25 mouse cellular contexts compared by ENCODE assay signal in genomic region chr17:12468745-12469144, GRCm38 (mm10). TPM values are rescaled to one million over a fixed set of nuclear protein-coding genes. Genes with fewer than 3 reads are reported as not detected.
DNase-seq lines count a peak whose midpoint lies in the region; ATAC-seq lines count a peak whose summit lies in the region.
"Had no signal": no experiment of that assay in that cellular context is flagged by ENCODE, and none has a peak within 500 bp of the region (broad histone marks: within the 10 kb centered on the region; RNA-seq: fewer than 3 reads in every experiment).

No protein-coding gene starts in this region.

- H3K27me3 ChIP-seq in megakaryocyte, embryonic 14.5 days (replicated peaks): no peaks in the 10 kb centered on the region
- no peaks in the 10 kb centered on the region for H3K27me3 ChIP-seq in heart, embryonic 11.5 days (ENCODE audit: control insufficient read depth, insufficient read depth, low read length)
- H3K27me3 ChIP-seq in hindbrain, embryonic 11.5 days (ENCODE audit: control insufficient read depth, insufficient read depth, low read length): no peaks in the 10 kb centered on the region
- H3K27me3 ChIP-seq: embryonic facial prominence, embryonic 12.5 days; forebrain, embryonic 13.5 days; forebrain, embryonic 15.5 days had no signal

- peak; percentile 59 for DNase-seq in 416B (ENCODE audit: low read depth)
- DNase-seq in left cerebral cortex, adult 8-10 months (ENCODE audit: low spot score in 2 of 2): no peak
- DNase-seq in hindbrain, embryonic 11.5 days (ENCODE audit: low spot score): no peak
- DNase-seq: adrenal gland, adult 8-10 months; adrenal gland, postnatal 14 days; adrenal gland, postnatal 36 days; cerebellum, adult 11-12 months; cerebellum, adult 2 months; cerebellum, adult 9-10 months; cerebellum, postnatal 10 days; cerebellum, postnatal 36 days; forebrain, postnatal 0 days had no signal

- H3K4me1 ChIP-seq in megakaryocyte, embryonic 14.5 days: peaks cover 53% of the 10 kb centered on the region
- no peaks in the 10 kb centered on the region for H3K4me1 ChIP-seq in heart, embryonic 11.5 days (ENCODE audit: control insufficient read depth, insufficient read depth, low read length)
- no peaks in the 10 kb centered on the region for H3K4me1 ChIP-seq in hindbrain, embryonic 11.5 days (replicated peaks; ENCODE audit: control insufficient read depth, insufficient read depth, low read length)
- H3K4me1 ChIP-seq: embryonic facial prominence, embryonic 10.5 days; embryonic facial prominence, embryonic 12.5 days; forebrain, embryonic 13.5 days; forebrain, embryonic 15.5 days had no signal

- no peak overlapping the region for H3K4me2 ChIP-seq in heart, embryonic 11.5 days
- no peak overlapping the region for H3K4me2 ChIP-seq in hindbrain, embryonic 11.5 days (replicated peaks; ENCODE audit: low read depth, low read length)
- H3K4me2 ChIP-seq: embryonic facial prominence, embryonic 12.5 days; forebrain, embryonic 13.5 days; forebrain, embryonic 15.5 days had no signal

- no peak overlapping the region for H3K9ac ChIP-seq in heart, embryonic 11.5 days (ENCODE audit: low read depth, low read length)
- H3K9ac ChIP-seq in hindbrain, embryonic 11.5 days (ENCODE audit: low read depth, low read length): no peak overlapping the region
- H3K9ac ChIP-seq: embryonic facial prominence, embryonic 12.5 days; forebrain, embryonic 13.5 days; forebrain, embryonic 15.5 days; forebrain, postnatal 0 days had no signal

- H3K27ac ChIP-seq in heart, embryonic 11.5 days (ENCODE audit: low read depth, low read length): no peak overlapping the region
- H3K27ac ChIP-seq in hindbrain, embryonic 11.5 days (ENCODE audit: low read depth, low read length): no peak overlapping the region
- H3K27ac ChIP-seq: embryonic facial prominence, embryonic 10.5 days; embryonic facial prominence, embryonic 12.5 days; forebrain, embryonic 13.5 days; forebrain, embryonic 15.5 days had no signal

- H3K36me3 ChIP-seq in megakaryocyte, embryonic 14.5 days (replicated peaks; ENCODE audit: low read length): no peaks in the 10 kb centered on the region
- H3K36me3 ChIP-seq in heart, embryonic 11.5 days (ENCODE audit: control insufficient read depth, insufficient read depth, low read length): no peaks in the 10 kb centered on the region
- no peaks in the 10 kb centered on the region for H3K36me3 ChIP-seq in hindbrain, embryonic 11.5 days (ENCODE audit: control insufficient read depth, insufficient read depth, low read length)
- H3K36me3 ChIP-seq: embryonic facial prominence, embryonic 10.5 days; embryonic facial prominence, embryonic 12.5 days; forebrain, embryonic 15.5 days; G1E had no signal

- peaks cover 11% of the 10 kb centered on the region for H3K9me3 ChIP-seq in megakaryocyte, embryonic 14.5 days
- H3K9me3 ChIP-seq in heart, embryonic 11.5 days (replicated peaks; ENCODE audit: control insufficient read depth, low read length): no peaks in the 10 kb centered on the region
- no peaks in the 10 kb centered on the region for H3K9me3 ChIP-seq in hindbrain, embryonic 11.5 days (ENCODE audit: control insufficient read depth, low read length)
- H3K9me3 ChIP-seq: embryonic facial prominence, embryonic 10.5 days; embryonic facial prominence, embryonic 12.5 days; forebrain, embryonic 13.5 days; forebrain, embryonic 15.5 days; G1E had no signal

- peak; percentile 72 for ATAC-seq in granulocyte monocyte progenitor cell, adult 5-6 weeks (replicated peaks; ENCODE audit: poor library complexity, severe bottlenecking)
- ATAC-seq in megakaryocyte-erythroid progenitor cell, adult 5-6 weeks (replicated peaks; ENCODE audit: low FRiP score, low TSS enrichment, poor library complexity, severe bottlenecking): 0 out of 2 replicates have a peak, but pooled peaks have one; percentile 30
- ATAC-seq in heart, embryonic 11.5 days (replicated peaks; ENCODE audit: insufficient number of reproducible peaks, low FRiP score, low TSS enrichment): no peak
- ATAC-seq in hindbrain, embryonic 11.5 days (ENCODE audit: low FRiP score): no peak
- ATAC-seq: activated CD4-positive, CD25-positive, alpha-beta regulatory T cell, adult 4 months; CD4-positive, CD25-positive, alpha-beta regulatory T cell, adult 4 months; forebrain, embryonic 13.5 days; forebrain, embryonic 15.5 days; forebrain, postnatal 0 days; Patski had no signal

- peak overlapping the region; percentile 4 for H3K4me3 ChIP-seq in megakaryocyte, embryonic 14.5 days (replicated peaks)
- H3K4me3 ChIP-seq in heart, embryonic 11.5 days (ENCODE audit: low read depth, low read length): no peak overlapping the region
- H3K4me3 ChIP-seq in hindbrain, embryonic 11.5 days (ENCODE audit: low read depth, low read length): no peak overlapping the region
- H3K4me3 ChIP-seq: embryonic facial prominence, embryonic 10.5 days; embryonic facial prominence, embryonic 12.5 days; forebrain, embryonic 13.5 days; forebrain, embryonic 15.5 days had no signal

- WGBS in heart, embryonic 11.5 days (ENCODE audit: insufficient replicate concordance): 69% methylated on average over 5 of the region's 5 CpGs
- WGBS in hindbrain, embryonic 11.5 days: 85% methylated on average over 5 of the region's 5 CpGs

RNA-seq across cellular contexts. Expression of gene Slc22a3, which starts 38.8 kb away (rescaled TPM):
- total RNA-seq in granulocyte monocyte progenitor cell, adult 5-6 weeks (2014; fragmentation: Nextera tagmentation): 5.5 and 9.1 TPM in 2 replicates
- total RNA-seq in granulocyte monocyte progenitor cell, adult 5-6 weeks (2017): 2.2 and 2.6 TPM in 2 replicates
- 0.66 and 1.0 TPM in 2 replicates for polyA plus RNA-seq in megakaryocyte, embryonic 14.5 days (2012; ENCODE audit: insufficient read depth, low replicate concordance)
- total RNA-seq in megakaryocyte-erythroid progenitor cell, adult 5-6 weeks (2014; fragmentation: Nextera tagmentation): 26.2 and 42.0 TPM in 2 replicates
- total RNA-seq in megakaryocyte-erythroid progenitor cell, adult 5-6 weeks (2017): 27.4 and 29.7 TPM in 2 replicates
- total RNA-seq in left cerebral cortex, adult 8-10 months (2022): 1 to 10 TPM; 2.6 to 3.5 (median 3.1) TPM
- polyA plus RNA-seq in heart, embryonic 11.5 days (2014; fragmentation: Nextera tagmentation; extraction: Ambion mirVana): 0.20 and 0.53 TPM in 2 replicates
- polyA plus RNA-seq in hindbrain, embryonic 11.5 days (2014; fragmentation: Nextera tagmentation; extraction: Ambion mirVana): 0.17 and 0.35 TPM in 2 replicates
- total RNA-seq: CH12.LX had no signal
- polyA plus RNA-seq: activated CD4-positive, CD25-positive, alpha-beta regulatory T cell, adult 4 months; CD4-positive, CD25-positive, alpha-beta regulatory T cell, adult 4 months; Patski had no signal

Comparison
In these comparisons a context has a peak if more than half of its experiments do, and no peak if none do; other contexts are left out.
1. ATAC-seq: peak in granulocyte monocyte progenitor cell, adult 5-6 weeks (single experiment) and megakaryocyte-erythroid progenitor cell, adult 5-6 weeks (single experiment); none in heart, embryonic 11.5 days (single experiment) and hindbrain, embryonic 11.5 days (single experiment).